ENCODE assay signal across 7 mouse cellular contexts in genomic region chr1:84581812-84582211, GRCm38 (mm10).
A peak's percentile ranks its signal among the peaks of the same experiment; 100 is the strongest.
DNase-seq lines count a peak whose midpoint lies in the region; ATAC-seq and TF ChIP-seq lines count a peak whose summit lies in the region.

No protein-coding gene starts in this region.

- no peak overlapping the region for H3K4me2 ChIP-seq in forebrain, embryonic 14.5 days (ENCODE audit: low read length)
- H3K4me2 ChIP-seq in heart, postnatal 0 days (ENCODE audit: low read depth, low read length): no peak overlapping the region

- H3K36me3 ChIP-seq in forebrain, embryonic 14.5 days (ENCODE audit: control insufficient read depth, insufficient read depth, low read length): no peaks in the 10 kb centered on the region
- H3K36me3 ChIP-seq in heart, postnatal 0 days (replicated peaks; ENCODE audit: control insufficient read depth, insufficient read depth, low read length): no peaks in the 10 kb centered on the region
- H3K36me3 ChIP-seq in testis, adult 2 months (ENCODE audit: control insufficient read depth, insufficient read depth, low read length): no peaks in the 10 kb centered on the region

- TF ChIP-seq POLR2A in testis, adult 2 months (IDR thresholded peaks at IDR 0.05; ENCODE audit: control insufficient read depth, low read depth, low read length): no peak

- H3K9ac ChIP-seq in forebrain, embryonic 14.5 days (ENCODE audit: low read length): no peak overlapping the region
- no peak overlapping the region for H3K9ac ChIP-seq in heart, postnatal 0 days (replicated peaks; ENCODE audit: low read depth, low read length)

- no peaks in the 10 kb centered on the region for H3K9me3 ChIP-seq in forebrain, embryonic 14.5 days (replicated peaks; ENCODE audit: control insufficient read depth, low read length)
- no peaks in the 10 kb centered on the region for H3K9me3 ChIP-seq in heart, postnatal 0 days (replicated peaks; ENCODE audit: control insufficient read depth, low read length)

- no peak overlapping the region for H3K4me3 ChIP-seq in forebrain, embryonic 14.5 days (ENCODE audit: low read depth, low read length)
- H3K4me3 ChIP-seq in heart, postnatal 0 days (ENCODE audit: low read depth, low read length): no peak overlapping the region
- no peak overlapping the region for H3K4me3 ChIP-seq in testis, adult 2 months (ENCODE audit: control insufficient read depth, low read depth, low read length)

- H3K4me1 ChIP-seq in forebrain, embryonic 14.5 days (ENCODE audit: control insufficient read depth, insufficient read depth, low read length): peaks cover 18% of the 10 kb centered on the region
- no peaks in the 10 kb centered on the region for H3K4me1 ChIP-seq in heart, postnatal 0 days (ENCODE audit: control insufficient read depth, insufficient read depth)
- no peaks in the 10 kb centered on the region; the same call in 1 of the 2 replicates for H3K4me1 ChIP-seq in testis, adult 2 months (ENCODE audit: control insufficient read depth, insufficient read depth, low read length)

- 54% methylated on average over 2 of the region's 2 CpGs for WGBS in forebrain, embryonic 14.5 days
- WGBS in heart, postnatal 0 days: 53% methylated on average over 2 of the region's 2 CpGs

- H3K27ac ChIP-seq in forebrain, embryonic 14.5 days (ENCODE audit: low read depth, low read length): no peak overlapping the region
- no peak overlapping the region for H3K27ac ChIP-seq in heart, postnatal 0 days (ENCODE audit: low read depth)
- no peak overlapping the region for H3K27ac ChIP-seq in testis, adult 2 months (ENCODE audit: control insufficient read depth, insufficient read depth, low read depth, low read length)

- TF ChIP-seq CTCF in heart, postnatal 0 days (IDR thresholded peaks at IDR 0.05; ENCODE audit: low read depth): peak; percentile 79
- peak; percentile 47; the same call in 1 of the 2 replicates for TF ChIP-seq CTCF in testis, adult 2 months (IDR thresholded peaks at IDR 0.05; ENCODE audit: control insufficient read depth, insufficient read depth, insufficient replicate concordance, low read depth, low read length)

- TF ChIP-seq EP300 in heart, postnatal 0 days (IDR thresholded peaks at IDR 0.05; ENCODE audit: low read depth): no peak

- ATAC-seq in forebrain, embryonic 14.5 days: peak; percentile 24; the same call in 1 of the 2 replicates
- ATAC-seq in heart, postnatal 0 days (ENCODE audit: insufficient read depth, low read depth): no peak

- peak; percentile 63 for DNase-seq in R1 (ENCODE audit: low read depth, low spot score)
- peak; percentile 4 for DNase-seq in c-Kit-positive CD71-negative TER-119-negative erythroid progenitor cells, embryonic 14.5 days (ENCODE audit: low read depth)
- DNase-seq in forebrain, embryonic 14.5 days (ENCODE audit: low spot score): peak; percentile 64
- DNase-seq in heart, postnatal 0 days (ENCODE audit: low spot score): peak; percentile 43
- peak; percentile 63 for DNase-seq in layer of hippocampus, adult 9-10 months (ENCODE audit: low spot score)
- peak; percentile 33 to 55 for DNase-seq in lung, postnatal 4 days

- H3K27me3 ChIP-seq in forebrain, embryonic 14.5 days (replicated peaks; ENCODE audit: control insufficient read depth, insufficient read depth, low read length): no peaks in the 10 kb centered on the region
- no peaks in the 10 kb centered on the region for H3K27me3 ChIP-seq in heart, postnatal 0 days (ENCODE audit: control insufficient read depth, insufficient read depth, low read length)
- H3K27me3 ChIP-seq in testis, adult 2 months (ENCODE audit: control insufficient read depth, insufficient read depth, low read length): no peaks in the 10 kb centered on the region

Comparison
In these comparisons a context has a peak if more than half of its experiments do, and no peak if none do; other contexts are left out.
1. DNase-seq: peak in every context shown above with its lines; median percentile 64 in forebrain, embryonic 14.5 days; 63 in R1; 63 in layer of hippocampus, adult 9-10 months; 44 in lung, postnatal 4 days; 43 in heart, postnatal 0 days; 4 in c-Kit-positive CD71-negative TER-119-negative erythroid progenitor cells, embryonic 14.5 days.